Mouse (Mus musculus) embryonic fibroblast, embryonic 13.5 days (primary cell): ENCODE measurements around the gene Sft2d2.

ENCODE experiments used
- CTCF ChIP-seq: IDR thresholded peaks from 2 replicates; pipeline ENCODE4 v1.5.1; 2011; ENCODE audit warnings: mild to moderate bottlenecking, control low read depth, low read length, moderate library complexity, borderline replicate concordance; ENCODE audit not compliant: insufficient read depth
- POLR2A ChIP-seq: IDR thresholded peaks from 2 replicates; pipeline ENCODE4 v1.6.1; 2011; ENCODE audit warnings: low read depth, mild to moderate bottlenecking, control low read depth, low read length, moderate library complexity

GRCm38 (mm10) chr1:165140227-165140626, 54.0 kb downstream of the Sft2d2 start:
- TF ChIP-seq POLR2A (no peak), CTCF (no peak)
